Mouse (Mus musculus) R1 (cell line): ENCODE measurements around the gene Echdc3.

Source experiments
- DNase-seq: peaks from one replicate; pipeline ENCODE4 v3.0.0-alpha.2; 2018; ENCODE audit warnings: low read depth, low spot score

Echdc3 gene

DNA sequence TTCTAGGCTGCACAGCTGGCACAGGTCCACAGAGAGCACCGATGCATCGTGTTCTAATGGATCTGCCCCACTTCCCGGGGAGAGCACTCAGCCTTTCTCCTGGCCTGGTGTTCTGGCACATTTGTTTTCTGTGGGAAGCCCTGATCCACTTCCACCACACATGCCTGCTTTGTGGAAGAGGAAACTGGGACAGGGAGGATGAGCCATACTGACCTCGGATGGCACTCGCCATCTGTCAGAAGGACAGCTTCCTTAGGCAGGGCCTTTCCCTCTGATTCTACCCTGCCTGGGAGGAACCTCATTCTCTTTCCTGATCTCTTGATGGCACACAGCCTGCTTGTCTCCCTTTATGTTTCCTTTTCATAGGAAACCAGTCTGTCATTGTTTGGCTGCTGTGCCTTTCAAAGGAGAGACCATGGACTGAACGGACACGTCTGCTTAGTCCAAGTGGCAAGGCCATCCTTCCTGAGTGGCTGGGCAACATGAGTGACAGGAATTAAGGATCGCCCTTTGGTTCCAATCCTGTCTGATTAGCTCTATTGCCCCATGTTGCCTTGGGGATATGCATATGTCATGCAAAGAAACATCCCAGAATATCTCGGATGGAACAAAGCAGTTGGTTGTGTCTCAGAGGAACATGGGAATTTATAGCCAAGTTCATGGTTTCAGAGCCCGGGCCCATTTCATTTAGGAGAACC lies 13.7 kb upstream of the Echdc3 start:
- DNase-seq: no peak

DNA sequence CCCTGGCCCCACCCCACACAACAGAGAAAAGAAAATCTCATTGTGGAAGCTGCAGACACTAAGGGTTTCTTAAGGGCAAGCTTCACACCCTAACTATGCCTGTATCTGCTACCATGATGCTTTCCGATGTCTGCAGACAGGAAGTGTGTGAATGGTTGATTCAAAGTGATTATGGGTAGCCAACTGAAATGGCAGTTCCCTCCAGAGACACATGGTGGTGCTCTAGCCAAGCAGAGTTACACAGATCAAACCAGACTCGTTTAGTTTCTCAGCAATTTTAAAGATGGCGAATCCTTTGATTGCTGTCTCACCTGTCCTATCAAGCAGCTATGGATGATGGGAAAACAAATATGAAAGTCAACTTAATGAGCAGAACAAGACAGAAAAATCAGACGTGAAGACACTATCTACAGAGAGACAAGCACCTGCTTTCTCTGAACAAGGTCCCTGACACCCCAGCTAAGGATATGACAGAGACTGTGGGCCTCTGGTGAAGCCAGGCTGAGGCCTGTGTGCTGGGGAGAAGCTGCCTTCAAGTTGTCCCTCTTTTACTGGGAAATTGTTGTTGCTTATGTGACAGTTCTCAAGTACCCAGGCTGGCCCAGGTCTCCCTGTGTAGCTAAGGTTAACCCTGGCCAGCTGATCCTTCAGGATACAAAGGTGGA lies 7.4 kb upstream of the Echdc3 start:
- DNase-seq: peak; percentile 80

GRCm38 (mm10) chr2:6212327-6212723 lies 508 bp downstream of the Echdc3 start:
- no peak for DNase-seq

GRCm38 (mm10) chr2:6210840-6211239 lies 2.0 kb downstream of the Echdc3 start:
- DNase-seq: no peak

DNA sequence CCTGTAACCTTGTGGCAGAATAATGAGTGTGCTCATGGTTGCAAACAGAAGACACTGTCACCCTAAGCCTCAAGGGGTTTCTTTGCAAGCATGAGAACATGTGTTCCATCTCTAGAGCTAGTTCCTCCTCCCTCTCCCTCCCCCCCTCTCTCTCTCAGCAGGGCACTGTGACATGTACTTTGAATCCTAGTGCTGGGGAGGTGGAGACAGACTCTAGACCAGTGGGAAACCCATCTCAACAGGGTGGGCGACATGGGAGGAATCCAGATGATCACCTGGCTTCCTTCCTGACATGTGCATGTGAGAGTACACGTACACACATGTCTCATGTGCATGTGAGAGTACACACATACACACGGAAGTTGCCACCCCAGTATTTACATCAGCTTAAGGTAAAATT lies 3.1 kb downstream of the Echdc3 start:
- DNase-seq: no peak

DNA sequence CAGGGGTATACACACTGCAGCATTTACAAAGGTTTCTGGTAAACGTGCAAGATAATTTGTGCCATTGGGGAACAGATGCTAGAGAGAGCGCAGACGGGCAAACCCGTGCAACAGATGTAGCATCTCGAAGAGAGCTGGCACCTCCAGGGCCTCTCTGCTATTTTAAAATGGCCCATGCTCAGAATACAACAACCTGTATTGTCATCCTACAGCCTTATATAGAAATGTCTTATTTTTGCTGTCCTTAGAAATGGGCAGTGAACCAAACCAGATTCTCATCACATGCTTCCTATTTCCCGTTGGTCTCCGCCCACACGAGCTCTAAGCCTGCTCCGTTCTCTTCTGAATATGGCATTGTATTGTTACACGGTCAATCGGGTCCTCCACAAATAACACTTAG lies 3.7 kb downstream of the Echdc3 start:
- DNase-seq: no peak

GRCm38 (mm10) chr2:6207736-6208135 lies 5.1 kb downstream of the Echdc3 start:
- DNase-seq: no peak

GRCm38 (mm10) chr2:6196363-6196973 lies 16.4 kb downstream of the Echdc3 start:
- no peak for DNase-seq

DNA sequence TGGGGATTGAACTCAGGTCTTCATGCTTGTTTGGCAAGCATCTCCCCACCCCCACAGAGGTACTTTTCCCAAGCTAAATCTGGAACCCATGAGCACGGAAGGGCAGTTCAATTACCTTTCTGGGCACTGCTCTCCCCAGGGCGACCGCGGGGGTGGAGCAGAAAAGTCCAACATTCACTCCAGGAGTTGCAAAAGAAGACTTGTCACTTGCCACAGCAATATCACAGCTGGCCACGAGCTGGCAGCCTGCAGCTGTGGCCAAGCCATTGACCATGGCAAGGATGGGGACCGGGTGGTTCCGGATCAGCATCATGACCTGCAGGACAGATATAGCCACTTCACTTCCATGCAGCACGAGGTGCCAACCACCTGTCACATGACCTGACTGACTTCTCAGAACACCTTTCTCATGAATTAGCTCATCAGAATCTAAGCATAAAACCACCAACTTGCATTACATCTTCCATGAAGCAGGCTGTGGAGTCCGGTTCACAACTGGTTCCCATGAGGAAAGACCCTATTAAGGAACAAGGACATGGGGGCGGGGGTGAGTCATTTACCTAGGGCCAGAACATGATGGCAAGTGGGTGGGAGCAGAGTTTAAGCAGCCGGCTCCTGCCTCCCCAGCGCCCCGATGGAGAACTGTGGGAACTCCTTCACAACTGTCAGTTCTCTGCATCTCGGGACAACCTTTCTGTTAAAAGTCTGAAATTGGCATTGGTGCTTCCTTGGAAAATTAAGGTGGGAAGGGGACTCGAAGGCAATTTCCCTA lies 17.2 kb downstream of the Echdc3 start:
- DNase-seq: no peak

DNA sequence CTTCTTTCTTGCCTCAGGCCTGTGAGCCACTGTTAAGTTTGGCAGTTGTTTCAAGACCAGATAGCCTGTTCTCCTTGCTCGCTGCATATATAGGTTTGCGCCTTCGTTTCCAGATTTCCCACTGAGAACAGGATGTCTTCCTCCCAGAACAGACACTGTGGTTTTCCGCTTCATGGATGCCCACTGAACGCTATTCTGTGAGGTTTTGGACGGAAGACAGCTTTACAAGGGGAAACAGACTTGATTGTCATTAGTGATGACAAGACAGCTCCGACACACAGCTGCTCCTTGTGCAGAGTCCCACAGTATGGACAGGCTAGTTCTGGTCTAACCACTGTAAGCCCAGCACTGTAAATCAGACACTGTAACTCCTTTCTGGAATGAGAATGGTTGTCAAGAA lies 18.3 kb downstream of the Echdc3 start:
- no peak for DNase-seq

DNA sequence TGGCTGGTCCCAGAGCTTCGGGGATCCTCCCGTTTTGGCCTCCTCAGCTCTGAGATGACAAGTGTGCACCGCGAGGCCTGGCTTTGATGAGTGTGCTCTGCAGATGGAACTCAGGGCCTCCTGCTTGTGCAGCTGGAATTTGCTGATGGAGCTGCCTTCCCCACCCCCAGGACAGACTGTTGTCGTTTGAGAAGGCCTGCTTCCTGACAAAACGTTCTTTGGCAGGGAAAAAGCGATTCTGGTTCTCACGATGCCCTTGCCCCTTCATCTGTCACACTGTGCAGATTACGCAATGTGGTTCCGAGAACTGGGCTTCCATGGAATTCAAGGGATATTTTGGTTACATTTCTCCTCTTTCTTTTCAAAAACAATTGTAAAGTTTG lies 19.3 kb downstream of the Echdc3 start:
- no peak for DNase-seq

- DNase-seq: peak; percentile 81
These were observed 19.8 kb downstream of the Echdc3 start for GRCm38 (mm10) chr2:6192820-6193590.

DNA sequence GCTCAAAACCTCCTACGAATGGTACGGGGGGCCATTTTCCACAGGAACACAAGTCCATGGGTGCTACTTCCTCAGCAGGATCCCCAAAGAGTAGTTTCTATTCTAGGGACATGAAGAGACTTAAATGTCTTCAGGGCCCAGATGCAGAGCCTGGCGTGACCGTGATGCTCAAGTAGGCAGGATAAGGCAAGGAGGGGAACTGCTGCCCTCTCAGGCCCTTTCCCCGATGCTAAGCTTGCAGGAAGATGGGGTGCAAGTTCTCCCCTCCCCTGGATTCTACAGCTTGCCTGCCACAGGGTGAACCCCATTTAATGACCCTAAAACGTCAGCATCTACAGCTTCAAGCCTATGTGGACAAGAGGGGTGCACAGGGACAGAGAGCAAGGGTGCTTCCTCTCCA lies 22.8 kb downstream of the Echdc3 start:
- DNase-seq: no peak

- no peak for DNase-seq
These were observed 23.2 kb downstream of the Echdc3 start for GRCm38 (mm10) chr2:6189675-6189998.

- no peak for DNase-seq
These were observed 23.8 kb downstream of the Echdc3 start for GRCm38 (mm10) chr2:6188891-6189674.

GRCm38 (mm10) chr2:6187418-6187817 lies 25.4 kb downstream of the Echdc3 start:
- no peak for DNase-seq

DNA sequence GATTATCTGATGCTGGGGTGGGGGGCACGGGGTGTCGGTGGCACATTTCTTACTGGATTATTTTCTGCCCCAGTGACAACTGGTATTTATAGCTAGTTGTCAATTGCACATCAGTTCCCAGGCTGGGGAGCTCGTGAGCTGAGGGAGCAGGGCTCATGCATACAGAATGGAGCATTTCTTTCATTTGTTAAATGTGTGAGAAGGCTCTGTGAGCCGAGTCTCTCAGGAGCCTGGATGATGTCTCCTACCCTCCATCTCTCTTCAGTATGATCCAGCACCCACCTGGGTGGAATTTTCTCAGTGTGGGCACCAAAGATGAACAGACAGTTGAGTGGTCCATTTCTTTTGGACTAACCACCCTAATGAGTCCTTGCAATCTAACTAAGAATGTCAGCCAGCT lies 25.9 kb downstream of the Echdc3 start:
- no peak for DNase-seq

DNA sequence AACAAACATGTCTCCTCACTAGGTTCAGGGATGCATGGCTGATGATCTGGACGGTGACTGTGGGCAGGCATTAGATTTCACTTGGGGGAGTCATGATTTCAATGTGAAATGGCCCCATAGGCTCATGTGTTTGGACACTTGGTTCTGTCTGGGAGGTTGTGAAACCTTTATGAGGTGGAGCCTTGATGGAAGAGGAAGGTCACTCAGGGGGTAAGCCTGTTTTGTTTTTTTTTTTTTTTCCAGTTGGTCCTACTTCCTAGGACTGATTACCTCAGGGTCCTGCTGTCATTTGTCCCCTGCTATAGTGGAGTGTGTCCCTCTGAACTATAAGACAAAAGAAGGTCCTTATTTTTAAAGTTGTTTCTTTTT lies 33.1 kb downstream of the Echdc3 start:
- no peak for DNase-seq

DNA sequence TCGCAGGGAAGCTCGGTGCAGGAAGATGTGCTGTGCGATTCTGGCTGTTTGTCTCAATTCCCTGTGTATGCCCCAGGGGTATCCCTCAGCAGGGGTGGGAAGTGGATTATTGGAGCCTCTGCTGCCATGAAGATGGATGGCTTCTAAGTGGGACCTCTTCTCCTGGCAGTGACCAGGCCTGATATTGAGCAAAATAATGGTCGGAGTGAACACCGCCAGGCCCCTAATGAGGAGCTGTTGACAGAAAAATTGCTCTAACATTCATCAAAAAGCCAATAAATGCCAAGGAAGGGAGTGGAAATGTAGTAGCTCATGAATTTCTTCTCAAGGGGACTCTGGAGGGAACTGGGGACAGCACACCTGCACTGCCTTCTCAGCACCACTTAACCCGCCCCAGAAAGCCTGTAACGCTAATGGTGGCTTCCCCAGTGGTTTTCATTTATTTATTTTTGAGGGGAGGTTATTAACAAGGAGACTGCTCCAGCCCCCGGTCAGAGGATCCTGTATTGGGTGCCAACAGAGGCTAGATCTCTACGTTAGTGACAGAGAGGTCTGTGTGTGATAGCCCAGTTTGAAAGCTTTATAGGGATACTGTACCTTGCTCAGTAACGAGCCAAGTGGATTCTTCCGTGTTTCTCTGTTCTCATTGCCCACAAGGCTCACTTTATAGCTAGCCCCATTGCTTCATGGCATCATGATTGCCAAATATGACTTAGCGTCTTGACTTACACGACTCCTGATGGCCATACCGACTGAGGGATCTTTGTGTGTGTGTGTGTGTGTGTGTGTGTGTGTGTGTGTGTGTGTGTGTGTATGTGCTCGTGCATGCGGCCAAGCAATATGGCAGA lies 33.7 kb downstream of the Echdc3 start:
- DNase-seq: no peak

DNA sequence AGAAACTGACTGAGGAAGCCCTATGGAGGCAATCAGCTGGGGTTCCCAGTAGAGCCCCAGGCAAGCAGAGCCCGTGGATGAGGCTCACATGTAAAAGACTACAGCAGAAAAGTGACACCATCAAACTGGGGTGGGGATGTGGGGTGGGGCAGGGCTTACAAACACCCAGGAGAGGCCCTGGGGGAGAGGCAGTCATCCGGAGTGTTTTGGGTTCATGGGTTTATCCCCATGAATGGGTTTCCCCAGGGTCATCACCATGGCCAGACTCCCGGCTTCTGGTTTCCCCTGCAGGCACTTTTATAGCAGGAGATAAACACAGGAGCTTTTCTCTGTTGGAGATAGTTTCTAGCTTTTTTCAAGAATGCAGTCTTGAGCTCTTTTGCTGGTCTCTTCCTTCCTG lies 39.8 kb downstream of the Echdc3 start:
- no peak for DNase-seq
